Mouse (Mus musculus) embryonic fibroblast, embryonic 13.5 days (primary cell): Measurements from ENCODE around the gene Mylk.

Experiments
- CTCF ChIP-seq: IDR thresholded peaks from 2 replicates; pipeline ENCODE4 v1.5.1; 2011; ENCODE audit warnings: mild to moderate bottlenecking, control low read depth, low read length, moderate library complexity, borderline replicate concordance; ENCODE audit not compliant: insufficient read depth
- POLR2A ChIP-seq: IDR thresholded peaks from 2 replicates; pipeline ENCODE4 v1.6.1; 2011; ENCODE audit warnings: low read depth, mild to moderate bottlenecking, control low read depth, low read length, moderate library complexity

- TF ChIP-seq CTCF, result no peak
- TF ChIP-seq POLR2A, result no peak
Measured at GRCm38 (mm10) chr16:34756991-34757390, 12.0 kb downstream of the Mylk start.
